Mouse (Mus musculus) right cerebral cortex, adult 2 months (tissue): ENCODE results near the gene Lrrc8d.
"Not testable (repeated sequence)": the region's sequence is repeated elsewhere in the genome, so short reads cannot be mapped to it uniquely, and the experiment has no call there.

Source experiments
- DNase-seq, 2 experiments: peaks; one replicate each; pipeline ENCODE4 v3.0.0; 2021 to 2022; ENCODE audit warnings: low spot score in 2 of 2

The Lrrc8d gene

DNA sequence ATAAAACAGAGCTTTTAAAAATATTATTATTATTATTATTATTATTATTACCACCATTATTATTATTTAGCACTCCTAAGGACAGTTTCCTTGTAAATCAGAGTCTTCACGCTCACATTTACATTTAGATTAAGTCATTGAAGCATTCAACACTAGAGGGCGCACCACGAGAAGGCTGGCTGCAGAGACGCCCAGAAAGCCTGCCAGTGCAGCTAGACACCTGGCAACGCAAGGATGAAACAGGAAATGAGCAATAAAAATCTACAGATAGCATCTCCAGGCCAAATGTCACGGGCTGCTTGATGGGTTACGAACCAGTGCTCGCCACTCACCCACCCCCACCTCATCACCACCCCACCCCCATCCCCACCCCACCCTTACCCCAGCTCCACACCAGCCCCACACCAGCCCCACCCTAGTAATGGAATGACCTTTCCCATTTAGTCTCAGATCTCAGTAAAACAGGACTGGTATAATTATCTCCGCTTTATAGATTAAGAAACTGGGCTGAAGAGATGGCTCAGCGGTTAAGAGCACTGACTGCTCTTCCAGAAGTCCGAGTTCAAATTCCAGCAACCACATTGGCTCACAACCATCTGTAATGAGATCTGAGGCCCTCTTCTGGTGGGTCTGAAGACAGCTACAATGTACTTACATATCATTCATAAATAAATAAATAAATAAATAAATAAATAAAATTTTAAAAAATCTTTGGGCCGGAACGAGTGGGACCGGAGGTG is 14.7 kb upstream of the Lrrc8d start:
- peak; percentile 79 to 87 for DNase-seq

GRCm38 (mm10) chr5:105685780-105686305 is 13.9 kb upstream of the Lrrc8d start:
- not testable (repeated sequence) for DNase-seq

GRCm38 (mm10) chr5:105686331-105686995 is 13.3 kb upstream of the Lrrc8d start:
- DNase-seq, result no peak

DNA sequence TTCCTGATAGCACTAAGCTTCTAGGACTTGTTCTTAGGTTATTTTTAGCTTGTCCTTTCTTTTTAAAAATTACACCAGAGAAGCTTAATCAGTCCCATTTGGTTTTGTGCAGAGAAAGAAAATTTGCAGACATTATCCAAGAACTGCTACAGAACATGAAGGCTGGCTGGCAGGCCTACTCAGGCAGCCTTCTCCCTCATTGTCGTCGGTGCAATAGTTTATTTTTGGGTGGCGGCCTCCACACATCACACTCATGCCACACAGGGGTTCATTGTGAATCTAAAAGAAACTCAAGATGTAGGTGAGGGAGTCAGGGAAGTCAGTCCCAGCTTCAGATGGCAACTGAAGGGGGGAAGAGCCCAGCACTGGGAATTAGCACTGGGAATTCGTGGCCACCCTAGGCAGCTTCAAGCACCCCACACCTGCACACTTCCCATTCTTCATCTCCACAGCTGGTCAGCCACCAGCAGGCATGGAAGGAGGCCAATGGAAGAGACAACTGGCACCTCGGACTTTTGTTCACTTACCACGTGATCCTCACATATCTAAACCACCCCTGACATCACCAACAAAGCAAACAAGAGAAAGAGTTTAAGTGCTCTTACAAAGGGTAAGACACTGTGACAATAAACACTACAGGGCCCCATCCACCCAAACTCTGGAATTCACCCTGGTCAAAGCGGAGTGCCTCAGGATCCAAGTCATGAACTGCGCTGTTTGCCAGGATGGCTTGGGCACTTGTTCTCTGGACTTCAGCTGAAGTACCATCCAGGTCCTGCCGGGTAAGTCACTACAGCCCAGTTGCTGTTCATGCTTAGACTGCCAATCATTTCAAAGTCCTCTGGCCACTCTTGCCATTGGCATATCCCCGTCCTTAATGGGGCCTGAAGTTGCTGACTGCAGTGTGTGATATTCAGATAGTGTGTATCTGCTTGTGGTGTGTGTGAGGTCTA is 9.0 kb upstream of the Lrrc8d start:
- DNase-seq, result no peak

DNA sequence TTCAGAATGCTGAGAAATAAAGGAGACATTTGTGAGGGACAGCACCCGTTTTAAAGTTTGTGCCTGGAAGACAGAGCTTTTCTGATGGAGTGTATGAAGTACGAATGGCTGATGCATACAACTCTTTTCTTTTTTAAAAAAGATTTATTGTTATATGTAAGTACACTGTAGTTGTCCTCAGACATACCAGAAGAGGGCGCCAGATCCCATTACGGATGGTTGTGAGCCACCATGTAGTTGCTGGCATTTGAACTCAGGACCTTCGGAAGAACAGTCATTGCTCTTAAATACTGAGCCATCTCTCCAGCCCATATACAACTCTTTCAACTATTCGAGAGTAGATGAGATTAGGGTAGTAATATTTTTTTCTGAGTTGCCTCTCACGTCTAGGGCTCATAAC is 8.1 kb upstream of the Lrrc8d start:
- no peak for DNase-seq

DNA sequence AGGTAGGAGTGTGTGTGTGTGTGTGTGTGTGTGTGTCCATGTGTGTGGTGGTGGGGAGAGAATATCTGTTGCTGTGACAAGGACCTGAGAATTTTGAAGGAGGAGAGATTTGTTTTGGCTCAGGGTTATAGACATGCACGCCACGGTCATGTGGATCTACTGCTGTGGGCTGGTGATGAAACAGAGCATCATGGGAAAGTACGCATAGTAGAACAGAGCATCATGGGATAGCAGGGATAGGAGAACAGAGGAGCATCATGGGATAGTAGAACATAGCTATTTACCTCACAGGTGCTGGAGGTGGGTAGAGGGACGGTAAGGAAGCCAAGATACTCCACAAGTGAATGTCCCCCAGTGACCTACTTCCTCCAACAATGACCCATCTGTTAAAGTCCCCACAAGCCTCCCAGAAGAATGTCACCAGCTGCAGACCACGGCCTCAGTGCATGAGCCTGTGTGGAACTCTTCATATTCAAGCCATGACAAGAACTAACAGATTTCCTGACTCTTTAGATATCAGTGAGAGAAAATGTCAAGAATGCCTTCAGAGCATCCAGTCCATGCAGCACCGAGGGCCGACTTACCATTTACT is 5.3 kb upstream of the Lrrc8d start:
- DNase-seq, result no peak

GRCm38 (mm10) chr5:105696049-105696448 is 3.7 kb upstream of the Lrrc8d start:
- no peak for DNase-seq

GRCm38 (mm10) chr5:105697886-105698285 is 1.9 kb upstream of the Lrrc8d start:
- no peak for DNase-seq

GRCm38 (mm10) chr5:105698694-105699093 is 1.1 kb upstream of the Lrrc8d start:
- DNase-seq, result no peak

DNA sequence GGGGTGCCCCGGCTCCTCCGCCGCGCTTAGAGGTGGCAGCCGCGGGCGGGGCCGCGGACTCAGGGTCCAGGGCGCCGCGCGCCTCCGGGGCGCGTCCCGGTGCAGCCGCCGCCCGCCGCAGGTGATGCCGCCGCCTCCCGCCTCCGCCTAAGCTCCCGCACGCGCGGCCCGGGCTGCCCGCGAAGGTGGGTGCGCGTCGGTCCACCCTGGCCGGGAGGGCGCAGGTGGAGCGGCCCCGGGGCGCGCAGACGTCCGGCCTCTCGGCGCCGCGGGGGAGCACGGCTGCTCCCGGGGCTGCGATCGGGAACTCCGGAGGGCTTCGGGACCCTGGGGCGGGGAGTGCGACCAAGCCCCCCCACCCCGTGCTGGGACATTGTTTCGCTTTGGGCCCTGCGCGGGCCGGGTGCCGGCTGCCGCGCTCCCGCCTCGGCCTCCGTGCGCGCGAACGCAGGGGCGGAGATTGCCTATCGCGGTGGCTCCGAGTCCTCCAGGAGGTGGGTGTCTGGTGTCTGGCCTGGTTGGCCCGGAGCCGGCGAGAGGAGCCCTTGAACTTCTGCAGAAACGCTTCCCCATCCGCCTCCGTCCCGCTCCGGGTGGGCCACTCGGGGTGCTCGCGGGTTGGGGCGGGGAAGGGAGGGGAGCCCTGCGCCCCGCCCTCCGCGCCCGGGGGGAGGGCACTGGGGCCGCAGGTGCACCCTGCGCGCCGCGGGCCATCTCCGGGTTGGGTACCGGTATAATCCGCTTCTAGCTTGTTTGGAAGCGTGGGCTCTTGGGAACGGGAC is 492 bp downstream of the Lrrc8d start:
- DNase-seq, result peak; percentile 63 to 64

GRCm38 (mm10) chr5:105701326-105701725 is 1.6 kb downstream of the Lrrc8d start:
- no peak for DNase-seq

DNA sequence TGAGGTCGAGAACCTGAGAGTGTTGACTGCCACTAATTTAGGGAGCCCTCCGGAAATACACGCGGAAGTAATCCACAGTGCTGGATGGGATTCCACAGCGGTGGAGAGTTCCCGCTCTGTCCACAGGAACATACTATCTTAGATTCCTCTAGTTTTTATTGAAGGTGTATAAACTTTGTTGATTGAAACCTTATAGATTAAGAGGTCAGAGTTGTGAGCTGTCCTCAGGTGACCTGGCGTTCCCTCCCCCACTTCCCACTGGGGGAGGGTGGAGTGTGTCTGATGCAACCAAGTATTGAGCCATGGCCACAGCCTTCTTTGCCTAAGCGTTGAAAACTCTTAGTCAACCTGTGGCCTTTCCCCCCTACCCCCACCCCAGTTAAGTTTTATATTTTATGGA is 2.1 kb downstream of the Lrrc8d start:
- no peak for DNase-seq

DNA sequence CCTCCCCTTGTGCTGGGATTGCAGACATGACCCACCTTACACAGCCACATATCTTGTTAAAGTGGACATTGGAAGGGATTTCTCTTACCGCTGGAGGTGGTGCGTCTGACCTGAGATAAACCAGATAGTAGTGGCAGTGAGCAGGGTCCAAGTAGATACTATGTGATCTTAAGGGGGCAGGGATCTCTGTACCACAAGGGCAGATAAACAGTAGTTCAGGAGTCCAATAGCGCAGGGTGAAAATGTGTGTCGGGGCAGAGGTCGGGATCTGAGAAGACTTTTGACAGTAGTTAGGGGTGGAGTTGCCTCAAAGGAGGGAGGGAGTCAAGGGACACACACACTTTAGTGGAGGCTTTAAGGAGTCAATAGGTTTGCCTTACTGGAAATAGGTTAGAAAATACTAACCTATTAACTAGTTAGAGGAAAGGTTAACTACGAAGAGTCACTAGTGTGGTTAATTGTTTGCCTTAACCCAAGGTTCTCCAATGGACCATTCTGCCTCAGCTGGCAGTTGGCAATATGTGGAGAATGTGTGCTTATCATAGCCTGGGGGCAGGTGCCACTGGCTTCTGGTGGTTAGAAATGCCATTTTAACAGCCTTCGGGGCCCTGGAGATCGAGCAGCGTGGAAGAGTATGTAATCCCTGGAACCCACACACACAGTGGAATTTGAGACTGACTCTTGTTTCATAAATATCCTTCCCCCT is 3.0 kb downstream of the Lrrc8d start:
- DNase-seq, result no peak

GRCm38 (mm10) chr5:105703286-105703655 is 3.5 kb downstream of the Lrrc8d start:
- DNase-seq, result no peak

GRCm38 (mm10) chr5:105704573-105704972 is 4.8 kb downstream of the Lrrc8d start:
- DNase-seq, result no peak

DNA sequence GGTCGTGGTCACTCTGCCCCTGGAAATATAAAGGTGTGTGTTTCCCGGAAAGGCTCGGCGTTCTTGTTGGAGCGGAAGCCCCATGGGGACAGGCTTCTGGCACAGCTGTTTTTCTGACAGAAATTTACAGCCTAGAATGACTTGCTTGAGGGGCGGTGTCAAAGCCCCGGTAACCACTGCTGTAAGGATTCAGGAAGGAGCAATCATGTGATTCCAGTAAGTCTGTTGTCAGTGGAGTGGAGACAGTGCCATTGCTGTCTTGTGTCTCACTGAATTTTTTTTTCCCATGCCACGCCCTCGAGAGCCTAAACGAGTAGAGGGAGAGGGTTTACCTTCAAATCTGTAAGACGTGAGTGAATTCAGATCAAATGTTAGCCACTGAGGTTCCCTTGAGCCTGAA is 6.9 kb downstream of the Lrrc8d start:
- DNase-seq, result no peak

DNA sequence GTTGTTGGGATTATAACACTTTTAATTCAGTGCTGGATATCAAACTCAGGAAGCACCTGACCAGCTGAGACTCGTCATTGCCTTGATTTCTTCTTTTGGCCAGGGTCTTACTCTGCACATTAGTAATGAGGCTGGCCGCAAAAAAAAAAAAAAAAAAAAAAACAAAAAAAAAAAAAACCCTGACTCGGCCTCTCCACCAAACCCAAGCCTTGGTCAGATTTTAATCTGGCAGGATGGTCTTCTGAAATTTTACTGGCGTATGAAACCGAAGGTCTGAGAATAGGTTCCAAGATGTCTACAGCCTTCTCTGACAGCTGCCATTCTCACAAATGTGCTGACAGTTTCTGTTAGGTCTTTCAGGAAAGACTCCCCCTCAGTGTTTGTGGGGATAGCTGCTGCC is 8.5 kb downstream of the Lrrc8d start:
- DNase-seq, result no peak

GRCm38 (mm10) chr5:105710473-105710872 is 10.7 kb downstream of the Lrrc8d start:
- DNase-seq, result no peak

DNA sequence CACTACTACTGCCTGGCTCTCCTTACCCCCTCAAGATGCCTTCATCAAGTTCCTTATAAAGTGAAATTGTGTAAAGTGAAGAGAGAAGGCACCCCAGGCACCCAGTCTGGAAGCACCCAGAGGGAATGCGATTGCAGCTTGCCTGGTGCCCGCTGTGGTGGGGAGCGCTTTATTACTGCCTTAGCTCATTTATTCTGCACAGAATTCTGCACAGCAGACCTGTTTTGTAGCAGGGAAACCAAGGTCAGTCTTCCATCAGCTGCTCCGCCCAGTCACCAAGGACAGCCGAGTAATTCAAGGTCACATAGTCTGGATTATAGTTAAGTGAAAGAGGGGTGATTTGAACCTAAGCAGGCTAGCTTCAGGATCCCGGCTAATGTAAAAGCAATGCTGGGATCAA is 14.7 kb downstream of the Lrrc8d start:
- DNase-seq, result no peak

DNA sequence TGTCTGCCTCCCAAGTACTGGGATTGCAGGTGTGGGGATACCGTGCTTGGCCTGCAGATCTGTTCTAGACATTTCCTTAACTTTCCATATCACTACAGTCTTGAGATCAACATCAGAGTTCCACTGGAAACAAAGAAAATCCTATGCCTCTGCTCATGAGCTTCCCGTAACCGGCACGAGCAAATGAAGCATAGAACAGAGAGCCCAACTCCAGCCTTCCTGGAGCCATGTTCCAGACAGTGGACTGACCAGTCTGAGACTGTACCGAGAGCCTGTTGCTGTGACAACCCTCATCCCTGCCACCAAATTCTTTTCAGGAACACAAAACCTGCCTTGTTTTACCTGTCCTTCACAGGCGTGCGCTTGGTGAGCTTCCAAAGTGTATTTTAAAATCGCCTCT is 15.3 kb downstream of the Lrrc8d start:
- DNase-seq, result no peak
